Mouse (Mus musculus) kidney, postnatal 0 days (tissue): Measurements from ENCODE around the gene Tpcn1. TPM values are rescaled to one million over a fixed set of nuclear protein-coding genes. Genes with fewer than 3 reads are reported as not detected.

Source experiments
- ATAC-seq: fragments of 200-750 bp; cut with Nextera tagmentation; replicated peaks from 2 replicates; pipeline ENCODE4 v1.8.0; 2017; ENCODE audit warnings: low read depth, moderate number of reproducible peaks, moderate TSS enrichment, moderate library complexity; ENCODE audit not compliant: low FRiP score
- DNase-seq: peaks from one replicate; pipeline ENCODE4 v3.0.0-alpha.2; 2016; ENCODE audit warnings: low spot score
- H3K27ac ChIP-seq: fragments of 300-500 bp; sonication (generic); 2 replicates; pipeline ENCODE4 v1.5.1; 2014; ENCODE audit warnings: mild to moderate bottlenecking
- H3K27me3 ChIP-seq: fragments of 300-500 bp; sonication (generic); 2 replicates; pipeline ENCODE4 v1.6.1; 2014; ENCODE audit warnings: low read length, mixed read lengths; ENCODE audit not compliant: insufficient read depth
- H3K36me3 ChIP-seq: fragments of 300-500 bp; sonication (generic); 2 replicates; pipeline ENCODE4 v1.6.1; 2014; ENCODE audit warnings: low read length, mixed read lengths; ENCODE audit not compliant: insufficient read depth
- H3K4me1 ChIP-seq: fragments of 300-500 bp; sonication (generic); replicated peaks from 2 replicates; pipeline ENCODE4 v1.6.1; 2014; ENCODE audit warnings: antibody characterized with exemption, low read length, mixed read lengths; ENCODE audit not compliant: insufficient read depth
- H3K4me2 ChIP-seq: fragments of 300-500 bp; sonication (generic); 2 replicates; pipeline ENCODE4 v1.6.1; 2014; ENCODE audit warnings: mild to moderate bottlenecking, low read length, moderate library complexity, mixed read lengths
- H3K4me3 ChIP-seq: fragments of 300-500 bp; sonication (generic); replicated peaks from 2 replicates; pipeline ENCODE4 v1.5.1; 2014; ENCODE audit warnings: low read depth, low read length
- H3K9ac ChIP-seq: fragments of 300-500 bp; sonication (generic); 2 replicates; pipeline ENCODE4 v1.6.1; 2014; ENCODE audit warnings: low read depth, low read length
- H3K9me3 ChIP-seq: fragments of 300-500 bp; sonication (generic); replicated peaks from 2 replicates; pipeline ENCODE4 v1.6.1; 2016; ENCODE audit warnings: low read length, inconsistent platforms, mixed read lengths
- CTCF ChIP-seq: IDR thresholded peaks from 2 replicates; pipeline ENCODE4 v1.5.1; 2016; ENCODE audit warnings: antibody characterized with exemption, low read depth, mild to moderate bottlenecking, moderate library complexity
- WGBS: fragments of 180-500 bp; shearing (Covaris S2); extraction: QIAGEN DNeasy Blood & Tissue Kit; methylation state at CpG from one replicate; pipeline ENCODE4 v1.1.7; 2014; 5-methylcytosine and 5-hydroxymethylcytosine counted together
- polyA plus RNA-seq: library from polyadenylated mRNA; unstranded; fragments of >200 nt; fragmentation: Nextera tagmentation; extraction: Ambion mirVana; gene quantifications from 2 replicates; pipeline ENCODE4 v1.2.1, GENCODE M21; 2015

The Tpcn1 gene
- 34.6 and 35.4 TPM in 2 replicates for polyA plus RNA-seq

- Histone ChIP-seq H3K9ac (peak within 1 kb of the TSS; percentile 87), H3K36me3 (peaks cover 11% of the 10 kb centered on the region; the same call in 1 of the 2 replicates), H3K4me3 (peak within 1 kb of the TSS; percentile 89), H3K27ac (peak within 1 kb of the TSS; percentile 78), H3K9me3 (no peaks in the 10 kb centered on the region), H3K27me3 (no peaks in the 10 kb centered on the region), H3K4me2 (peak within 1 kb of the TSS; percentile 93), H3K4me1 (peaks cover 7% of the 10 kb centered on the region; the same call in 1 of the 2 replicates)
- peak; percentile 100 for DNase-seq
- TF ChIP-seq CTCF, result peak; percentile 23; the same call in 1 of the 2 replicates
- peak; percentile 95 for ATAC-seq
- 0% methylated on average over 35 of the region's 35 CpGs for WGBS
Observed at GRCm38 (mm10) chr5:120588569-120589094, at the start of gene Tpcn1, which contains the start of gene Iqcd. Tpcn1 (minus strand) TSS chr5:120588673. Iqcd (plus strand) TSS chr5:120589016.

DNA sequence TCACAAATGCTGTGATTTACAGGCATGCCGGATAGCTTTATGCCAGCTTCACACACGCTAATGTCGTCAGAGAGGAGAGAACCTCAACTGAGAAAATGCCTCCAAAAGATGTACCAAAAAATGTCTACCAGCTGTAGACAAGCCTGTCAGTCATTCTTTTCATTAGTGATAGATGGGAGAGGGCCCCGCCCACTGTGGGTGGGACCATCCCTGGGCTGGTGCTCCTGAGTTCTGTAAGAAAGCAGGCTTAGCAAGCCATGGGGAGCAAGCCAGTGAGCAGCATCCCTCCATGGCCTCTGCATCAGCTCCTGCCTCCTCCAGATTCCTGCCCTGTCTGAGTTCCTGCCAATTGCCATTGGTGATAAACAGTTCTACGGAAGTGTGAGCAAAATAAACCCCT is 47.2 kb upstream of the Tpcn1 start:
- no peaks in the 10 kb centered on the region for H3K4me1 ChIP-seq
- TF ChIP-seq CTCF, result no peak
- H3K9ac ChIP-seq, result no peak overlapping the region
- no peak overlapping the region for H3K4me3 ChIP-seq
- H3K27me3 ChIP-seq, result no peaks in the 10 kb centered on the region
- 71% methylated on average over 5 of the region's 5 CpGs for WGBS
- no peak overlapping the region for H3K4me2 ChIP-seq
- no peaks in the 10 kb centered on the region for H3K36me3 ChIP-seq
- DNase-seq, result no peak
- H3K9me3 ChIP-seq, result no peaks in the 10 kb centered on the region
- no peak overlapping the region for H3K27ac ChIP-seq
- no peak for ATAC-seq

GRCm38 (mm10) chr5:120634860-120635259 is 46.4 kb upstream of the Tpcn1 start:
- Histone ChIP-seq H3K27ac (no peak overlapping the region), H3K36me3 (no peaks in the 10 kb centered on the region), H3K4me1 (no peaks in the 10 kb centered on the region), H3K4me3 (no peak overlapping the region), H3K9ac (no peak overlapping the region), H3K27me3 (no peaks in the 10 kb centered on the region; the same call in 1 of the 2 replicates), H3K4me2 (no peak overlapping the region), H3K9me3 (no peaks in the 10 kb centered on the region)
- no peak for DNase-seq
- 24% methylated on average over 5 of the region's 5 CpGs for WGBS
- ATAC-seq, result no peak
- TF ChIP-seq CTCF, result no peak

DNA sequence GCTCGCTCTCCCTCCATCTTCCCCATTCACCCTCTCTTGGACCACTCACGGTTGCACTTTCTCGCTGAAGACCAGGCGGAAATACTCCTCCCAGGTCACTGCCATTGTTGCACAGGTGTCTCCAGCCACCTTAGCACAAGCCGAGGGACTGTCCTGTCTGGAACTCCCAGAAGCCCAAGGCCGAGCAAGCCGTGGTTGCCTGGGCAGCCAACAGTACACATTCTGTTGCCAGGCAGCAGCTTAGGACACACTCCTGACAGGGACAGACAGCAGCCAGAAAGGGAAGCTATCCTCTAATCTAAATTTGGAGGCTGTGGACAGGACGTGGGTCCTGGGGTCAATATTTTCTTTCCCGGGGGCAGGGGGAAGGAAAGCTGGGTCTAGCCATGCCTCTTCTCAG is 45.7 kb upstream of the Tpcn1 start, which contains the start of gene Cfap73:
Gene Cfap73 (minus strand): TSS at position 105 of the 400 bp plus-strand sequence.
- TF ChIP-seq CTCF, result no peak
- no peaks in the 10 kb centered on the region for H3K9me3 ChIP-seq
- DNase-seq (no peak), ATAC-seq (no peak)
- 55% methylated on average over 9 of the region's 9 CpGs for WGBS
- H3K4me3 ChIP-seq, result no peak within 1 kb of the TSS
- H3K4me2 ChIP-seq, result no peak within 1 kb of the TSS
- no peak within 1 kb of the TSS for H3K9ac ChIP-seq
- H3K27me3 ChIP-seq, result no peaks in the 10 kb centered on the region; the same call in 1 of the 2 replicates
- no peaks in the 10 kb centered on the region for H3K4me1 ChIP-seq
- no peaks in the 10 kb centered on the region for H3K36me3 ChIP-seq
- H3K27ac ChIP-seq, result no peak within 1 kb of the TSS

DNA sequence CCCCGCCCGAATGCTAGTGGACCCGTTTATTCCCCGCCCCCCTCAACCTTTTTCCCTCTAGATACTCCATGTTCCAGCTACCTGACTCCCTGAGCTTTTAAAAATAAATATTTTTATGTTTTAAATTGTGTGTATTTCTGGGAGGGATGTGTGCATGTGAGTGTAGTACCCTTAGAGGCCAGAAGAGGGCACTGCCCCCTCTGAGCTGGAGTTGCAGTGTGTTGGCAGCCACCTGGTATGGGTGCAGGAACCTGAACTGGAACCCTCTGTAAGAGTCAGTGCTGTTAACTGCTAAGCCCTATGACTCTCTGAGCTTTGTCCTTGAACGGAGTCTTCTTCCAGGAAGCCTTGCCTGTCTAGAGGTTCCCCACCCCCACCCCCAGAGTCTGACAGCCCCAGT is 43.4 kb upstream of the Tpcn1 start:
- H3K36me3 ChIP-seq, result peaks cover 8% of the 10 kb centered on the region; the same call in 1 of the 2 replicates
- DNase-seq (no peak), ATAC-seq (no peak)
- no peaks in the 10 kb centered on the region for H3K9me3 ChIP-seq
- H3K4me2 ChIP-seq, result no peak overlapping the region
- no peak overlapping the region for H3K9ac ChIP-seq
- peak; percentile 36; the same call in 1 of the 2 replicates for TF ChIP-seq CTCF
- H3K4me1 ChIP-seq, result no peaks in the 10 kb centered on the region
- 90% methylated on average over 5 of the region's 5 CpGs for WGBS
- H3K27me3 ChIP-seq, result no peaks in the 10 kb centered on the region; the same call in 1 of the 2 replicates
- H3K27ac ChIP-seq, result no peak overlapping the region
- no peak overlapping the region for H3K4me3 ChIP-seq

GRCm38 (mm10) chr5:120631128-120631527 is 42.7 kb upstream of the Tpcn1 start:
- 6% methylated on average over 29 of the region's 29 CpGs for WGBS
- Histone ChIP-seq H3K27me3 (no peaks in the 10 kb centered on the region; the same call in 1 of the 2 replicates), H3K9ac (no peak overlapping the region), H3K9me3 (no peaks in the 10 kb centered on the region), H3K4me2 (peak overlapping the region; percentile 38), H3K4me3 (no peak overlapping the region), H3K27ac (no peak overlapping the region), H3K36me3 (peaks cover 13% of the 10 kb centered on the region; the same call in 1 of the 2 replicates), H3K4me1 (no peaks in the 10 kb centered on the region)
- TF ChIP-seq CTCF, result no peak
- ATAC-seq (no peak), DNase-seq (no peak)
